Mouse (Mus musculus): ENCODE measurements around the gene Bahd1.

Gene Bahd1

DNA sequence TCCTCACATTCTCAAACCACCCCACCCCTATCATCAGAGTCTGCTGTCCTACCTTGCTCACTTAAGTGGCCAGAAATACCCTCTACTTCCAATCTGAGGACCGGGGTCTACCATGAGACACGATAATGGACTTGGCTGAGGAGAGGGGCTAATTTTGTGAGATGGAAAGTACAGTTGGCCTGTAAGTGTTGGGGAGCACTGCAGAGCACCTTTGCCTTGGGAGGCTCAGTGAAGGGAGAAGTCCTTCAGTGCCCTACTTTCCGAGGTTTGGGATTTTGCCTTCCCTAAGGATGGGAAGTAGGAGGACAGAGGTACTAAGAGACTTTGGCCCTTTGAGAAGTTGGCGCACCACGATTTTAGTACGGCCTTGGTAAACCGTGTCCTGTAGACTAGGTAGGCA is 871 bp upstream of the Bahd1 start:
- no peak for DNase-seq

- no peak for DNase-seq
Measured at GRCm38 (mm10) chr2:118900826-118901140, 606 bp downstream of the Bahd1 start.

GRCm38 (mm10) chr2:118901175-118902031 is 1.2 kb downstream of the Bahd1 start:
- peak; percentile 99 for DNase-seq

- DNase-seq: peak; percentile 77
Measured at GRCm38 (mm10) chr2:118902051-118903025, 2.2 kb downstream of the Bahd1 start.

DNA sequence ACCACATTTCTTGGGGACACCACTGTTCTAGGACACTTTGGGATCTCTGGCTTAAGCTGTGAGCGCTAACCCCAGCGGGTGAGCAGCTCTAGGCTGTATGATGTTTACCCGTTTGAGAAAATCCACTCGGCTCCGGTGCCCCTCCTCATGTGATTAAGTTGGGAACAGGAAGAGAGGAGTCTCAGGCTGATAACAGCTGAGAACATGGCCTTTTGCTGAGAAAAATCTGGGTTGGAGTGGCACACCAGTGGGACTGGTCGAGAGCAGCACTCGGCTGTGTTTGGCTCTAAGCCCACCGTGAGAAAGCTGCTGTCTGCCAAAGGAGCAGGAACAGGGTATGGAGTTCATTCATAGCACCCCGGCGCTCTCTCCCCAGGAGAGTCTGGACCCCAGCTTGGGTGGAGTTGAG is 3.2 kb downstream of the Bahd1 start:
- DNase-seq: peak; percentile 51

DNA sequence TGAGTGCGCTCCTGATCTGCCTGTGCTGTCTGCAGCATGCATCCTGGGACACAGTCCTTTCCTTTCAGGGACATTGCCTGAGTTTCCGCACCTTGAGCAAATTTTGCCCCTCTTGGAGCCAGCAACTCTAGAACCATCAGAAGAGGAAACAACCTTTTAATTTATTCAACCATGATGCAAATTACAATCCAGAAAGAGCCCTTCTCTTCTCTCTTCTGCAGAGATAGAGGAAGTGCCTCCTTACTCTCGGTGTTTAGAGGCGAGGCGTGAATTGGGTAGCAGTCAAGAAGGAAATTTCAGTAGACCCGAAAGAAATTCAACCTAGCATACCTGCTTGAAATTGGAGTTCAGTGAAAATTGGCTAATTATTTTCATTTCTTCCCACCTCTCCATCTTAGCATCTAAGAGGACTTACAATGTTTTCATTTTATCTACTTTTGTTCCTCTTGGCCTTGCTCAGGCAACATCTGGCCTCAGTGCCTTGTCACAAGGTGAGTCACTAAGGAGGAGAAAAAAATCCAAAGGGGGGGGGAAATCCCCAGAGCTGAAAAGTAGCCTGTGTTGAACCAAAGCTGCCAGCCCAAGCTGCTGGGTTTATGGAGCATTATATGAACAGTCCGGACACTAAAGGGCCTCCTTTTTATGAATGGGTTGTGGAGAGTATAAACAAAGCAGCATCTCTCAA is 5.4 kb downstream of the Bahd1 start:
- DNase-seq: no peak

- no peak for DNase-seq
Measured at GRCm38 (mm10) chr2:118906118-118906492, 5.9 kb downstream of the Bahd1 start.

DNA sequence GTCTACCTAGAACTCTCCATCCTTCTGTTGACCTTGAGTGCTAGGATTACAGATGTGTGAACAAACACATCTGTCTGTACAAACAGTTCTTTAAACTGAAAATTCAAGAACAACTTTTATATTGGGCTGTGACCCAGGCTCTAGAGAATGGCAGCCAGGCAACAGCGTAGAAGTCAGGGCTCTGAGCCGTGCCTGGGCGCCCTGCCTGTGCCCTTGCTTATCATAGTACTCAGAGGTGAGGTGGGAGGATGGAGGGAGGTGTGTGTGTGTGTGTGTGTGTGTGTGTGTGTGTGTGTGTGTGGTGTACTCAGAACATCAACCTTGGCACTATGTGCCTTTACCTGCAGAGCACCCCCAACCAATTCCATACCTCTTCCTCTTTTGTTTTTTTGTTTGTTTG is 7.6 kb downstream of the Bahd1 start:
- no peak for DNase-seq

DNA sequence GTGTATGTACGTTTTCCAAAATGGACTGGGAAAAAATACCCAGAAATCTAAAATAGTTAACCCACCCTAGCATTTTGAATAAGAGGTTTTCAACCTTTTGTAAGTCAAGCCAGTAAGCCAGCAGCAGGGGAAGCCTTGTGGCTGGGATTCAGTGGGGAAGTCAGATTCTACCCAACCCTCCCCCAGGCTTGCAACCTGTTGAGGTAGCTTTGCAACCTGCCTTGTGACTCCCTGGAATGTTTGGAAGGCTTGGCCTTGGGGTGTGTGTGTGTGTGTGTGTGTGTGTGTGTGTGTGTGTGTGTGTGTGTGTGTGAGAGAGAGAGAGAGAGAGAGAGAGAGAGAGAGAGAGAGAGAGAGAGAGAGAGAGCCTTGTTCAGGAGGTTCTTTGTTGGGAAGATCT is 9.0 kb downstream of the Bahd1 start:
- no peak for DNase-seq

- no peak for DNase-seq
Measured at GRCm38 (mm10) chr2:118910605-118911278, 10.6 kb downstream of the Bahd1 start.

DNA sequence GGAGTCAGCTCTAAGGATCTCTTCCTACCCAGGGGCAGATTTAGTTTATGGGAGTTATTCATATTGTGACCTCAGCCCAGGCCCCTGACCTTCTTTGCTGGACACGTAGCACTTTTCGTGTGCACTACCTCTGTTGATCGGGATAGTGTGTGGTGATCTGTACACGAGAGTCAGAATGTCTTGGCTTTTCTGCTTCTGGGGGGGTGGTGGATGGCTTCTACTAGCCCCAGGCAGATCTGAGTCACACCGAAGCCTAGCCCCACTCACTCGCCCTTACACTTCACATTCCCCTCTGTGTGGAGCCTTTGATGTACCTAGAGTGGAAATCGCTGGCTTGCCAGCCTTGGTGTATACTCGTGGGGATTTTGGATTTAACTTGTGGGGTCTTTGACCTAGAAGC is 12.5 kb downstream of the Bahd1 start:
- no peak for DNase-seq

- DNase-seq: no peak
Measured at GRCm38 (mm10) chr2:118913551-118914276, 13.5 kb downstream of the Bahd1 start.

DNA sequence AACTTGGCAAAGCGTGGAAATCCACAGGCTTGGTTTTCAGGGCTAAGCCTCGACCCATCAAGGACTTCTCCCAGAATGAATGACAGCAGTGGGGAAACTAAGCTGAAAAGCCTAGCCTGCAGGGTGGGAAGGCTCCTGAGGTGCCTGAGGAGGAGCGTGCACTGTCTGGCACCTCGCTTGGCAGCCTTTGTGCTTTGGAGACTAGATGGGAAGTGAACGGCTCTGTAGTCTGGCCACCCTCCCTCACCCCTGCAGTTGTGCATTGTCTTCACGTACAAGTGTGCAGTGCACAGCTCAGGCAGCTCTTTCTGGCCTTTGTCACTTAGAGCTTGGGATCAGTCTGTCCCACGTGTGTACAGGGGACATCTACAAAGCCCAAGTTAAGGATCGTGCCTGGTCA is 14.5 kb downstream of the Bahd1 start:
- no peak for DNase-seq

DNA sequence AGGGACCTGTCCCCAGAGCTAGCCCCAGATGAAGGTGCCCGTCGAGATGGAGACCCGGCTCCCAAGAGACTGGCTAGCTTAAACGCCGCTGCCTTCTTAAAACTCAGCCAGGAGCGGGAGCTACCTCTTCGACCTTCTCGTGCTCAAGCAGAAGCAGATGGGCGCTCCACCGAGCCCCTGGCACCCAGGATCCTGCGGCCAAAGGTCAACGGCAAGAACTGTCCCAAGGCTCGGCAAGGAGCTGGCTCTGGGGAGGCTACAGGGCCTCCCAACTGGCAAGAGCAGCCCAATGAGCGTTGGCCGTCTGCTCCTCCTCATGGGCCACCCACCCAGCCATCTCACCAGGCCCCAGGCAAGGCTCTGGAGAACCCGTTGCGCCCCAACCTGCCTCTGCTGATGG is 16.3 kb downstream of the Bahd1 start:
- no peak for DNase-seq

- no peak for DNase-seq
Measured at GRCm38 (mm10) chr2:118918543-118918942, 18.4 kb downstream of the Bahd1 start.

- DNase-seq: no peak
Measured at GRCm38 (mm10) chr2:118920428-118920827, 20.3 kb downstream of the Bahd1 start.

DNA sequence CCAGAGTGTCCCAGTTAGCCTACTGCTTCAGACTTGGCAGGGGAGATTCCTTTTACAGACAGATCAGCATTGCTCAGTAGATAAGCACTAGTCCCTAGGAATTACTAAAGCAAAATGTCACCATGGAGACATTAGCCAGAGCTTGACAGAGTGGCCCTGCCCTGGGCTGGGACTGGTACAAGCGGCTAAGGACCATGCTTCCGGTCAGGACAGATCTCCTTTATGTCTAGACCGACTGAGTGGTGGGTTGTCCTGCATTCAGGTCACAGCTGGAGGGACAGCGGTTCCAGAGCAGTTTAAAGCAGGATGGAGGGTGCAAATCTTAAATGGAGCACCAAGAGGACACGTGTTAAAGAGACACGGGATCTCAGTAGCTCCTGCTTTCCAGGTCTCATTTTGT is 25.8 kb downstream of the Bahd1 start:
- no peak for DNase-seq

DNA sequence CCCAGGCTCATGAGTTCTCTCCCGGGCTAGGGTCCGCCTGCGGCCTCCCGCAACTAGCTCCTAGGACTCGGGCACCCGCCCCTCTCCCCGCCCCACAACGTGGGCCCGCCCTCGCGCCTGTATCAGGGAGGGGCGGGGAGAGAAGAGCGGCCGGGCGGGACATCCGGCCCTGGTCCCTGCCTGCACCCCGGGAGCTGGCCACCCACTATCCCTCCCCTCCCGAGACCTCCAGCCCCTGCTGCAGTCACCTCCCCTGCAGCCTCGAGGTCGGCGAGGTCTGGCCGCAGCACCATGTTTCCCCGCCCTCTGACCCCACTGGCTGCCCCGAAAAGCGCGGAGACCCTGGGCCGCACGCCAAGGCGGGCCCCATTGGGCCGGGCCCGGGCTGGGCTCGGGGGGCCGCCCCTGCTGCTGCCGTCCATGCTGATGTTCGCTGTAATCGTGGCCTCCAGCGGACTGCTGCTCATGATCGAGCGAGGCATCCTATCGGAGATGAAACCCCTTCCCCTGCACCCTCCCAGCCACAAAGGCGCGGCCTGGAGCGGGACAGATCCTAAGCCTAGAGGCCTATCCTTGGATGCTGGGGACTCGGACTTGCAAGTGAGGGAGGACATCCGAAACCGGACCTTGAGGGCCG is 26.3 kb downstream of the Bahd1 start, which contains the start of gene Chst14:
Gene Chst14, plus strand, starts transcription at position 136 of the 637 bp plus-strand sequence.
- DNase-seq: peak; percentile 90

DNA sequence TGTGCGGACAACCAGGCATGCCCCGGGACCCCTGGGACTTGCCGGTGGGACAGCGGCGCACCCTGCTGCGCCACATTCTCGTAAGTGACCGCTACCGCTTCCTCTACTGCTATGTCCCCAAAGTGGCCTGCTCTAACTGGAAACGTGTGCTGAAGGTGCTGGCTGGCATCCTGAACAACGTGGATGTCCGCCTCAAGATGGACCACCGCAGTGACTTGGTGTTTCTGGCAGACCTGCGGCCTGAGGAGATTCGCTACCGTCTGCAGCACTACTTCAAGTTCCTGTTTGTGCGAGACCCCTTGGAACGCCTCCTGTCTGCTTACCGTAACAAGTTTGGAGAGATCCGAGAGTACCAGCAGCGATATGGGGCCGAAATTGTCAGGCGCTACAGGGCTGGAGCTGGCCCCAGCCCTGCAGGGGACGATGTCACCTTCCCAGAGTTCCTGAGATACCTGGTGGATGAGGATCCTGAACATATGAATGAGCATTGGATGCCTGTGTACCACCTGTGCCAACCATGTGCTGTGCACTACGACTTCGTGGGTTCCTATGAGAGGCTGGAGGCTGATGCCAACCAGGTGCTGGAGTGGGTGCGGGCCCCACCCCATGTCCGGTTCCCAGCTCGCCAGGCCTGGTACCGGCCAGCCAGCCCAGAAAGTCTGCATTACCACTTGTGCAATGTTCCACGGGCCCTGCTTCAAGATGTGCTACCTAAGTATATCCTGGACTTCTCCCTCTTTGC is 27.0 kb downstream of the Bahd1 start:
- DNase-seq: no peak

DNA sequence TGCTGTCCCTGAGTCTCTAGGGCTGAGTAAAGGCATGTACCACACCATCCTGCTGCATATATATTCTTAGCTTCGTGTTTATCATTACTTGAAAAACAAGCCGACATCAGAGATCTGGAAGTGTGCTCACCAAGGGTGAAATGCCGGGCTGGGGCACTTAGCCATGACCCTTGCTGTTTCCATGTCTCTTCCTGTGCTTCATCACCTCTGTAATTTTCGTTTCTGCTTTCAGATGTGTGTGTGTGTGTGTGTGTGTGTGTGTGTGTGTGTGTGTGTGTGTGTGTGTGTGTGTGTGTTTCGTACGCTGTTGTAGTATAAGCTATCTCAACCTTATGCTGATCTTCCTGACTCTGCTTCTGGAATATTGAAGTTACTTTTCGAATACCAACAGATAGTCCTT is 41.2 kb downstream of the Bahd1 start:
- no peak for DNase-seq

GRCm38 (mm10) chr2:118943232-118943631 is 43.1 kb downstream of the Bahd1 start:
- no peak for DNase-seq

Data from lung, postnatal 10 days (tissue).